Mouse (Mus musculus) myocyte (in vitro differentiated cells): Measurements from ENCODE around the gene Pinlyp. TPM values are rescaled to one million over a fixed set of nuclear protein-coding genes. Genes with fewer than 3 reads are reported as not detected.
A peak's percentile ranks its signal among the peaks of the same experiment; 100 is the strongest.

Experiments
- H3K27me3 ChIP-seq: one replicate; pipeline ENCODE4 v1.6.1; 2011; ENCODE audit not compliant: control insufficient read depth, insufficient read depth, insufficient read length
- H3K36me3 ChIP-seq: one replicate; pipeline ENCODE4 v1.6.1; 2011; ENCODE audit not compliant: control insufficient read depth, insufficient read depth
- H3K4me2 ChIP-seq: one replicate; pipeline ENCODE4 v1.6.1; 2011; ENCODE audit warnings: low read depth, control low read depth
- H3K4me3 ChIP-seq: one replicate; pipeline ENCODE4 v1.5.1; 2011; ENCODE audit warnings: mild to moderate bottlenecking, control low read depth, moderate library complexity
- H3K79me2 ChIP-seq: one replicate; pipeline ENCODE4 v1.6.1; 2011; ENCODE audit not compliant: control insufficient read depth, insufficient read depth
- H3ac ChIP-seq: one replicate; pipeline ENCODE4 v1.6.1; 2011; ENCODE audit not compliant: control insufficient read depth, insufficient read length
- CEBPB ChIP-seq: IDR thresholded peaks from 2 replicates; pipeline ENCODE4 v1.6.1; 2011; ENCODE audit warnings: mild to moderate bottlenecking, moderate library complexity; ENCODE audit not compliant: poor library complexity, insufficient read depth, severe bottlenecking
- E2F4 ChIP-seq: IDR thresholded peaks from one replicate; pipeline ENCODE4 v1.6.1; 2011; ENCODE audit warnings: mild to moderate bottlenecking, control low read depth, moderate library complexity; ENCODE audit not compliant: insufficient read depth
- MAX ChIP-seq: IDR thresholded peaks from one replicate; pipeline ENCODE4 v1.6.1; 2011; ENCODE audit warnings: low read depth, mild to moderate bottlenecking, control low read depth
- MYOD1 ChIP-seq, 3 experiments: IDR thresholded peaks; one replicate each; pipeline ENCODE4 v1.6.1; 2011; ENCODE audit warnings: control low read depth in 2 of 3, low read depth in 2 of 3, mild to moderate bottlenecking in 2 of 3, moderate library complexity in 1 of 3; ENCODE audit not compliant: insufficient read length in 2 of 3, control insufficient read depth in 1 of 3
- MYOG ChIP-seq, 3 experiments: IDR thresholded peaks; one replicate each; pipeline ENCODE4 v1.6.1; 2011; ENCODE audit warnings: control low read depth in 2 of 3, low read depth in 2 of 3, mild to moderate bottlenecking in 2 of 3; ENCODE audit not compliant: insufficient read length in 2 of 3, control insufficient read depth in 1 of 3, insufficient read depth in 1 of 3
- POLR2A ChIP-seq: IDR thresholded peaks from one replicate; pipeline ENCODE4 v1.6.1; 2011; ENCODE audit warnings: low read depth, mild to moderate bottlenecking, control low read depth, moderate library complexity; ENCODE audit not compliant: insufficient read length
- POLR2AphosphoS2 ChIP-seq: IDR thresholded peaks from one replicate; pipeline ENCODE4 v1.6.1; 2011; ENCODE audit warnings: low read depth, control low read depth; ENCODE audit not compliant: insufficient read length
- REST ChIP-seq: IDR thresholded peaks from one replicate; pipeline ENCODE4 v1.6.1; 2011; ENCODE audit warnings: mild to moderate bottlenecking, control low read depth, moderate library complexity; ENCODE audit not compliant: insufficient read depth, insufficient read length
- SRF ChIP-seq: IDR thresholded peaks from one replicate; pipeline ENCODE4 v1.6.1; 2011; ENCODE audit warnings: low read depth; ENCODE audit not compliant: control insufficient read depth, insufficient read length
- TCF12 ChIP-seq: IDR thresholded peaks from one replicate; pipeline ENCODE4 v1.6.1; 2011; ENCODE audit warnings: mild to moderate bottlenecking, control low read depth; ENCODE audit not compliant: poor library complexity, insufficient read depth, severe bottlenecking
- TCF3 ChIP-seq: IDR thresholded peaks from one replicate; pipeline ENCODE4 v1.6.1; 2011; ENCODE audit warnings: low read depth, control low read depth; ENCODE audit not compliant: insufficient read length
- USF1 ChIP-seq: IDR thresholded peaks from one replicate; pipeline ENCODE4 v1.6.1; 2011; ENCODE audit warnings: low read depth, mild to moderate bottlenecking, control low read depth, moderate library complexity
- polyA plus RNA-seq: library from polyadenylated mRNA; unstranded; fragments of >200 nt; fragmentation: generic; extraction: Trizol; gene quantifications from one replicate; pipeline ENCODE4 v1.2.1, GENCODE M21; 2012; ENCODE audit warnings: missing spikeins

The Pinlyp gene
- polyA plus RNA-seq = 0.17 TPM

DNA sequence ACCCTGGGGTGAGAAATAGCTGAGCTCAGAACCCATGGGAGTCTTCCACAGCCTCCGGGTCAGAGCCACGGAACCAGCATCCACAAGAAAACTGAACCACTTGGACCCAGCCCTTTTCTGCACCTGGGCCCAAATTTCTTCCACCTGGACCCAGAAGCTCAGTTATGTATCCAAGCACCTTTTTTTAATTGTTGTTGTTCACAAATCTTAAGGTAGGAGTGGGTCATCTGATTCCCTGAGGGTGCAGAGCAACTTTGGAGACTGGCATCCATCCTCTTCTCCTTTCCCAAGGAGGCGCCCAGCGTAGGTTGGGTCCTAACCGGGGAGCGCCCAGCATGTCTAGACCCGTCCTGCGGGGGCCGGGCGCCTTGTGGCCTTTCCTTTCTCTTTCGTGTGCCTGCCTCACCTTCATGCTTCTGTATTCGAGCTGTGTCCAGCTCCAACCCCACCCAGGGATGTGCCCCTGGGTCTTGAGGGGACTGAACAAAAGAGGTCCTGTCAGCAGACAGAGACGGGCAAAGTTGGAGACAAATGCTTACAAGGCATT, at the start of gene Pinlyp, which contains the start of gene Xrcc1:
Gene Pinlyp, minus strand, starts transcription at position 51 of the 547 bp plus-strand sequence.
Gene Xrcc1, plus strand, starts transcription at position 222 of the 547 bp plus-strand sequence.
- peak within 1 kb of the TSS; percentile 51 for H3K4me3 ChIP-seq
- H3K27me3 ChIP-seq = no peaks in the 10 kb centered on the region
- TF ChIP-seq TCF3 (no peak), E2F4 (no peak), POLR2AphosphoS2 (no peak), POLR2A (no peak), SRF (no peak), MYOD1 (IDR thresholded peaks at IDR 0.05; ENCODE audit: control insufficient read depth in 1 of 3, insufficient read length in 2 of 3, low read depth in 2 of 3) (no peak), MYOG (IDR thresholded peaks at IDR 0.05; ENCODE audit: control insufficient read depth in 1 of 3, insufficient read depth in 1 of 3, insufficient read length in 2 of 3, low read depth in 2 of 3) (no peak)
- H3K4me2 ChIP-seq = peak within 1 kb of the TSS; percentile 84
- no peaks in the 10 kb centered on the region for H3K36me3 ChIP-seq
- H3K79me2 ChIP-seq = peaks cover 7% of the 10 kb centered on the region
- H3ac ChIP-seq = peak within 1 kb of the TSS; percentile 11

DNA sequence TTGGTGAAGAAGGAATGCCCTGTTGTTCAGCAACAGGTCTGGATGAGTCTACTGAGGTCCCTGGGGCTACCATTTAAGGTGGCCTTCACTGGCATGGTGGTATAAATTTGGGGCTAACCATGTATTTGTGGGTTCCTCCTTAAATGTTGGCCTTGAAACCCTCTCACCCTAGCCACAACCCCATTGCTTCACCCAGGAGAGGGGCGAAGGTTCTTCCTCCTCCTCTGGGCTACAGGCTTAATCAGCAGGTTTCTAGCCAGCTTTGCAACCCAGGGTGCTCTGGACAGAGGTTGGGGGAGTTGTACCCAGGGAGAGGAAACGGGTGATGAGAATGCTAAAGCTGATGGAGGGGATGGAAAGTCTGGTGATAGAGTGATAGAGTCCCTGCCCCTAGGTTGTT, 49.5 kb upstream of the Pinlyp start:
- Histone ChIP-seq H3K79me2 (no peaks in the 10 kb centered on the region), H3ac (no peak overlapping the region), H3K36me3 (no peaks in the 10 kb centered on the region), H3K4me2 (no peak overlapping the region), H3K4me3 (no peak overlapping the region), H3K27me3 (no peaks in the 10 kb centered on the region)
- TF ChIP-seq MAX = no peak
- TF ChIP-seq MYOD1 (IDR thresholded peaks at IDR 0.05; ENCODE audit: control insufficient read depth in 1 of 3, insufficient read length in 2 of 3, low read depth in 2 of 3) = no peak
- no peak for TF ChIP-seq TCF12
- TF ChIP-seq MYOG (IDR thresholded peaks at IDR 0.05; ENCODE audit: control insufficient read depth in 1 of 3, insufficient read depth in 1 of 3, insufficient read length in 2 of 3, low read depth in 2 of 3) = no peak
- TF ChIP-seq CEBPB = no peak
- TF ChIP-seq SRF = no peak
- no peak for TF ChIP-seq REST
- TF ChIP-seq E2F4 = no peak

DNA sequence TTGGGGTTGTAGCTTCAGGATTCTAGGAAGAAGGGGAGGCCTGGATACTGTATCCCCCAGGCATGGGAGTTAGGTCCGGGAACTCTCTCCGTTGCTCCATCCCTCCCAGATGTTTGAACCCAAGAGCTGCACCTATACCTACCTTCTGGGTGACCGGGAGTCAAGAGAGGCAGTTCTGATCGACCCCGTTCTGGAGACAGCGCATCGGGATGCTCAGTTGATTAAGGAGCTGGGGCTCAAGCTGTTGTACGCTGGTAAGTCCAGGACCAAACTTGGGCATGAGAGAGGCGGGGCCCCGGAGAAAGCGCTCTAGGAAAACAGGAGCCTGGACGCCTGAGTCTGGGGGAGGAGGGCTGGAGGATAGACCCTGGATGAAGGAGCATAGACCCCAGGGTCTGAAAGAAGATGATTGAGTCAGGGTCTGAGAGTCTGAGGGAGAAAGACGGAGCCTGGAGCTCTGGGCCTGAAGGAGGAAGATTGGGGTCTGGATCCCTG, 48.4 kb upstream of the Pinlyp start:
- Histone ChIP-seq H3K36me3 (no peaks in the 10 kb centered on the region), H3K4me3 (peak overlapping the region; percentile 49), H3K79me2 (no peaks in the 10 kb centered on the region), H3K4me2 (peak overlapping the region; percentile 92), H3ac (peak overlapping the region; percentile 9), H3K27me3 (no peaks in the 10 kb centered on the region)
- TF ChIP-seq E2F4 (no peak), SRF (peak; percentile 36)

DNA sequence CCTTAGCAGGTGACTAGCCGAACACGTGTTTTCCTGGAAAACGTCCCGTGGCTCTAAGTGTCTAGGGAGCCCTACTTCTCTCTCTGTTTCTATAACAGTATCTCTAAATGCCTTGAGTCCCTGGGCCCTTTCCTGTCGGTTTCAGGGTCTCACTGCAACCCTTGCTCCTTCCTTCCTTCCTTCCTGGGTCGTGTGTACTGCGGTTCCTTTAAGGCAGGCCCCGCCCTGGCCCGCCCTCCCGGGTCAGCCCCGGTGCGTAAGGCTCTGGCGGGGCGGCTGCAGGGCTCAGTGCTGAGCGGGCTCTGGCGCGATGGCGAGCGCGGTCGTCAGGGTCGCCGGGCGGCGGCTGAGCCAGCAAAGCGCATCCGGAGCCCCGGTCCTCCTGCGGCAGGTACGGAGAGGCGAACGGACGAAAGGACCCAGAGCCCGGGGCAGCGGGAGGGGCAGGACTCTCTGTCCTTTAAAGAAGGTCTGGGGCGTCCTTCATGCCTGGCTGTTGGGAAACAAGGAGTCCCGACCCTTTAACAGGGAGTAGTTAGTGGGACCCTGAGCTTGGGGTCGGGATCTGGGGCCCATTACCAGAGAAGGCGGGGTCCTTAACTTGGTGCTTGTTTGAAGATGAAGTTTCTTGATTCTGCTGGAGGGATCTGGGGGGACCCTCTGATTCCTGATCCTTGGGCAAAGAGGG, 47.8 kb upstream of the Pinlyp start:
- Histone ChIP-seq H3K36me3 (no peaks in the 10 kb centered on the region), H3K4me2 (peak overlapping the region; percentile 92), H3K79me2 (no peaks in the 10 kb centered on the region), H3K27me3 (no peaks in the 10 kb centered on the region), H3K4me3 (peak overlapping the region; percentile 49), H3ac (peak overlapping the region; percentile 9)
- TF ChIP-seq POLR2AphosphoS2 (peak; percentile 92), REST (no peak), POLR2A (peak; percentile 95)

DNA sequence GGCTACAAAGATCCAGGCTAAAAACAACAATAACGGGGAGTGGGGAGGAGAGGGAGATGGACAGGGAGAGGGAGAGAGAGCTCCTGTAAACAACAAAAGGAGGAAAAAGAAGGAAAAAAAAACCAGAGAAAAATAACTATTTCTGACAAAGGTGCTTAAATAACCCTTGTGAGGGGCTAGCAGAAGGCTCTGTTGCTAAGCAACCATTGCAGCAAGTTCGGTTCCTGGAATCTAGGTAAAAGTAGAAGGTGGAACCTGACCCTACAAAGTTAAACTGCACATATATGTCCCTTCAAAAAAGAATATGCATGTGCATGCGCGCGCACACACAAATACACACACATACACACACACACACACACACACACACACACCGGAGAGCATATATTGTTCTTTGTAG, 46.9 kb upstream of the Pinlyp start:
- H3ac ChIP-seq = no peak overlapping the region
- TF ChIP-seq SRF = no peak
- TF ChIP-seq POLR2A = no peak
- no peak for TF ChIP-seq MYOD1 (IDR thresholded peaks at IDR 0.05; ENCODE audit: control insufficient read depth in 1 of 3, insufficient read length in 2 of 3, low read depth in 2 of 3)
- no peak for TF ChIP-seq TCF3
- TF ChIP-seq REST = no peak
- TF ChIP-seq MAX = no peak
- TF ChIP-seq E2F4 = no peak
- no peak for TF ChIP-seq CEBPB
- TF ChIP-seq POLR2AphosphoS2 = no peak
- no peak for TF ChIP-seq MYOG (IDR thresholded peaks at IDR 0.05; ENCODE audit: control insufficient read depth in 1 of 3, insufficient read depth in 1 of 3, insufficient read length in 2 of 3, low read depth in 2 of 3)
- no peak for TF ChIP-seq USF1
- no peak for TF ChIP-seq TCF12
- H3K36me3 ChIP-seq = no peaks in the 10 kb centered on the region
- peak overlapping the region; percentile 49 for H3K4me3 ChIP-seq
- no peaks in the 10 kb centered on the region for H3K79me2 ChIP-seq
- no peaks in the 10 kb centered on the region for H3K27me3 ChIP-seq
- no peak overlapping the region for H3K4me2 ChIP-seq
